Mouse (Mus musculus) left cerebral cortex, postnatal 25 days (tissue): Measurements from ENCODE around the gene Ddx3x. TPM values are rescaled to one million over a fixed set of nuclear protein-coding genes. Genes with fewer than 3 reads are reported as not detected.
"Not testable (repeated sequence)": the region's sequence is repeated elsewhere in the genome, so short reads cannot be mapped to it uniquely, and the experiment has no call there.

ENCODE experiments used
- DNase-seq, 2 experiments: peaks; one replicate each; pipeline ENCODE4 v3.0.0; 2022; ENCODE audit warnings: low spot score in 2 of 2, mixed read lengths in 1 of 2
- intact Hi-C: fragments of 180-260 bp; cut with DNase I; formaldehyde crosslinking; loops from one replicate; pipeline ENCODE4 v1.15.1; 2025
- total RNA-seq, 2 experiments: library from RNA; stranded (reverse); gene quantifications; 2 replicates each; pipeline ENCODE4 v1.2.3; 2021

The Ddx3x gene
- total RNA-seq, 2 experiments from 2014 or later = 154 to 182 TPM

GRCm38 (mm10) chrX:13275519-13276137 lies 5.1 kb upstream of the Ddx3x start:
- intact Hi-C loops = no loop called here
- DNase-seq = no peak

DNA sequence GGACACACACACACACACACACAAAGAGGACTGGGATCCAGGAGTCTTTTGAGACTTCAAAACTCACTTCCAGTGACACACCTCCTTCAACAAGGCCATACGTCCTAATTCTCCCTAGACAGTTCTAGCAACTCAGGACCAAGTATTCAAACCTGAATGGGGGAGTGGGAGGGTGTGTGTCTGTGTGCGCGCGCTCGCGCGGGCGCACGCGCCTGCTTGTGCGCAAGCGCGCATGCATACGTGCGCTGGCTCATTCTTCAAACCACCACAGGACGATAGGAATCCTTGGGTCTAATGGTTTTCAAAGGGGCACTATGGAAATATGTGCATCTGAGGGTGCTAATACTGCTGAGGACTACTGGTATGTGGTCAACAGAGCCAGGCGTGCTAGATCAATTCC lies 1.8 kb upstream of the Ddx3x start:
- DNase-seq = no peak
- intact Hi-C loops = no loop called here

GRCm38 (mm10) chrX:13280037-13280408 lies 747 bp upstream of the Ddx3x start:
- DNase-seq = no peak
- intact Hi-C loops = loop anchor here (1.0 to 5.0 kb wide), 5 partner anchors 38 to 377 kb away; no protein-coding TSS in a partner anchor

- intact Hi-C loops = loop anchor here (1.0 to 5.0 kb wide), 3 partner anchors 66 to 376 kb away; no protein-coding TSS in a partner anchor
- peak; percentile 29 to 83 for DNase-seq
Observed at GRCm38 (mm10) chrX:13281329-13282088, 739 bp downstream of the Ddx3x start.

DNA sequence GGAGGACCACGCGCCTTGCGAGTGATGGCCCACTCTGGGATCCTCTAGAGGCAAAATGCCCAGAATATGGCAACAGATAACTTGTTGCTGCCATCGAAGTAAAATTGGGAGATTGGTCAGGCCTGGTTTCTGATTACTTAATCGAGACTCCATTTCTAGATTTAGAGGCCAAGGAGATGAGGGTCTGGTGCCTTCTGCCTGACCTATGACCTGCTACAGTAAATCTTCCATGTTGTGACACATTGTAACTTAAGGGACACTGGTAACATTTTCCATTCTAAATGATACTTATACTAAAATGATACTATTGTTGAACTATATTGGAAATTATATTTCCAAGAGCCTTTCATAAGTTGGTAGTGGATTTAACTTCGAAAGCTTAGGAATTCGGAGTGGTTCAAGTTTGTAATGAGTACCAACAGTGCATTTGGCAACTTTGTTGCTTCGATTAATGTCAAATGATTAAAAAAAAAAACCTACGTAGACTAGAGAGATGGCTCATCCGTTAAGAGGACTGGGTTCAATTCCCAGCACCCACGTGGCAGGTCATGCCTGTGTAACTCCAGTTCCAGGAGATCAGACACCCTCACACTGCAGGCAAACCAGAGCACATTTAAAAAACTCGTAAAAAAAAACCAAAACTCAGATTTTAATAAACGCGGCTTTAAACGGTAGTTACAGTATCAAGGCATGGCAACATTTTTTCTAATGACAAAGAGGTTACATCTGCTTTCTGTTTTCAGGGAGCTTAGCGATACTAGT lies 1.5 kb downstream of the Ddx3x start:
- intact Hi-C loops = loop anchor here (5.0 kb wide), 2 partner anchors 235 to 375 kb away; no protein-coding TSS in a partner anchor
- no peak for DNase-seq

GRCm38 (mm10) chrX:13285772-13286171 lies 5.0 kb downstream of the Ddx3x start:
- intact Hi-C loops = no loop called here
- no peak for DNase-seq

DNA sequence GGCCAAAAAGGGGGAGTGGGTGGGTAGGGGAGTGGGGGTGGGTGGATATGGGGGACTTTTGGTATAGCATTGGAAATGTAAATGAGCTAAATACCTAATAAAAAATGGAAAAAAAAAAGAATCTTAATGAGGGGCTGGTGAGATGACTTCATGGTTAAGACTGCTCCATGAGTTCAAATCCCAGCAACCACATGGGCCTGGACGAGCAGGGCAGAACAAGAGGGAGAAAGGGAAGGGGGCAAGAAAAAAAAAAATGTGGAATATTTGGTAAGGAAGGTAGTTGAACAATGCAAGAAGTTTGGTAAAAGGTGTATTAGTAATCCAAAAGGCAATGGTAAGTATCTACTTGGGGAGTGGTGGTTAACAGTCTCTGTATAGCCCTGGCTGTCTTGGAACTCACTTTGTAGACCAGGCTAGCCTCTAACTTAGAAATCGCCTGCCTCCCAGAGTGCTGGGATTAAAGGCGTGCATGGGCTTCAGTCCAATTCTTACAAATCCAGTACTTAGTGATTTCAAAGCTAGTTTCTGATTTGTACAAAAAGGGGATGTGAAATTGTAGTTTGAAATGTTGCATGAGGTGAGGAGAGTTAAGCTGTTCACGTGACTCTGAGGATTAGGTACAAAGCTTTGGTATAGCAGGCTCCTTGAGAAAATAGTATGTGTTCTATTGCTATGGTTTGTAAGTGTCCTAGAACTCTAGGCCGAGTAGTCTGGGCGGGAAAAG lies 13.9 kb downstream of the Ddx3x start:
- intact Hi-C loops = loop anchor here (5.0 kb wide), 1 partner anchor 168 kb away; no protein-coding TSS in a partner anchor
- no peak for DNase-seq

- DNase-seq = no peak
- intact Hi-C loops = loop anchor here (5.0 kb wide), 1 partner anchor 167 kb away; no protein-coding TSS in a partner anchor
Observed at GRCm38 (mm10) chrX:13295229-13295571, 14.4 kb downstream of the Ddx3x start.

DNA sequence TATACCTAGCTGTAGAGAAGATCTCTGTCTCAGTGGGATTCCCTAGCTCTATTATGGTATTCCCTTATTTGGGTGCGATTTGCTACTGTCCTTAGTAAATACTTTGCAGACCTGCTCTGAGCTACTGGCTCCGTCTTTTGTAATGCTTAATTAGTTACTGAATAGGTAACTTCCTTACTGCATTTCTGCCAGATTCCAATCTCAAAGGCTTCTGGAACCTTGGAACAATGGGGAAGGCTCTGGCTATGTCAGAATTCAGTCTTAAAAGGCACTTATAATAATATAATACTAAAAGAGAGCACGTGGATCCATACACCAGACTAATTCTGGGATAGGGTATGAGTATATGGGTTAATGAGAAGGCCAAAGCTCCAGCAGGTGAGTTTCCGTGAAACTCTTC lies 15.5 kb downstream of the Ddx3x start:
- not testable (repeated sequence) for DNase-seq
- intact Hi-C loops = loop anchor here (5.0 kb wide), 1 partner anchor 166 kb away; no protein-coding TSS in a partner anchor

- no peak for DNase-seq
- intact Hi-C loops = no loop called here
Observed at GRCm38 (mm10) chrX:13306190-13306589, 25.4 kb downstream of the Ddx3x start.

DNA sequence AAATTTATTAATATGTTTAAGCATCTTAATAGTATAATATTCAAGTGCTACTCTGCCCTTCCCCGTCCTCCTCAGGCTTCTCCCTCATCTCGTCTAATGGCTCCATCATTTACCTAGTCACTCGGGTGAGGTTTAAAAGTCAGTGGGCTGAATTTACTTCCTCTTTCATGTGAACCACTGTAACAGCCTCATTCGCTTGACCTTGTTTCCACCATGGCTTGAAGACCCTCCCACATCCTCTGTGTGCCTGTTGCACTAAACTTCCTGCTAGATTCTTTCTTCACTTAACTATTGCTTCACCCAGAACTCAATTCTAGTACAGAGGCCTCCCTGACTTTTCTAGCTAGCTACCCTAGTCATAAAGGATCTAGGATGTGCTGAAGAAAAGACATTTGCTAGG lies 30.6 kb downstream of the Ddx3x start:
- no peak for DNase-seq
- intact Hi-C loops = no loop called here

DNA sequence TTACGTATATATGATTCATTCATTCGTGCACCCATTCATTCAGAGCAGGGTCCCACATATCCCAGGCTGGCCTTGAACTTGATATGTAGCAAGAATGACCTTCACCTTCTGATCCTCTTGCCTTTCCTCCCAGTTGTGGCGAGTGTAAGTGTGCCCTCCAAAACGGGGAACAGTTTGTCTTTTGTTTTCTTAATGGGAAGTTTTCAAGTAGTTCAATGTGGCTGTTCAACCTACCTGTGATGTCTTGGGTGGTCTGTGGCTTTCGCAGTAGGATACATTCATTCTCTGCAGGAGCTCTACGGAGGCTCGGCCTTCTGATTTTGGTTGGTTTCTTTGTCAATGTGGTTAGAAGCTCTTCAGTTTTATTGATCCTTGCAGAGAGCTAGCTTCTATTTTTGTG lies 48.8 kb downstream of the Ddx3x start:
- intact Hi-C loops = no loop called here
- DNase-seq = no peak

Other genes starting within 250 kb of the Ddx3x start
- gene Usp9x, start 209.5 kb upstream of the Ddx3x start, total RNA-seq = 100 to 1,000 TPM; 250 to 255 TPM
- gene Nyx, start 185.1 kb downstream of the Ddx3x start, total RNA-seq = under 1 TPM; 0.23 to 0.55 TPM